Mouse (Mus musculus) gastrocnemius, adult 18-20 months (tissue): Measurements from ENCODE around the gene Cnot9. TPM values are rescaled to one million over a fixed set of nuclear protein-coding genes. Genes with fewer than 3 reads are reported as not detected.
A peak's percentile ranks its signal among the peaks of the same experiment; 100 is the strongest.
"Not testable (repeated sequence)": the region's sequence is repeated elsewhere in the genome, so short reads cannot be mapped to it uniquely, and the experiment has no call there.

Experiments
- DNase-seq: peaks from one replicate; pipeline ENCODE4 v3.0.0; 2021; ENCODE audit warnings: low spot score
- long read RNA-seq, 2 experiments: library from polyadenylated mRNA; stranded (forward); transcript quantifications; one replicate each; pipeline ENCODE4 v2.0.0; 2021
- total RNA-seq, 2 experiments: library from RNA; stranded (reverse); gene quantifications; 2 replicates each; pipeline ENCODE4 v1.2.3; 2021

Cnot9 gene
- 10 to 100 TPM; 12.1 to 13.1 TPM for total RNA-seq
- long read RNA-seq, experiment 1, transcript Cnot9-201 (8 exons, 3,268 nt): major isoform, 8 of 10 reads
- long read RNA-seq, experiment 1, partial matches to known transcripts: 1 of 10 reads
- long read RNA-seq, experiment 1, other reads (novel, unspliced or antisense): 1 of 10 reads
- long read RNA-seq, experiment 2, transcript Cnot9-201 (8 exons, 3,268 nt): major isoform, 10 of 11 reads
- long read RNA-seq, experiment 2, partial matches to known transcripts: 0 of 11 reads
- long read RNA-seq, experiment 2, other reads (novel, unspliced or antisense): 1 of 11 reads

DNA sequence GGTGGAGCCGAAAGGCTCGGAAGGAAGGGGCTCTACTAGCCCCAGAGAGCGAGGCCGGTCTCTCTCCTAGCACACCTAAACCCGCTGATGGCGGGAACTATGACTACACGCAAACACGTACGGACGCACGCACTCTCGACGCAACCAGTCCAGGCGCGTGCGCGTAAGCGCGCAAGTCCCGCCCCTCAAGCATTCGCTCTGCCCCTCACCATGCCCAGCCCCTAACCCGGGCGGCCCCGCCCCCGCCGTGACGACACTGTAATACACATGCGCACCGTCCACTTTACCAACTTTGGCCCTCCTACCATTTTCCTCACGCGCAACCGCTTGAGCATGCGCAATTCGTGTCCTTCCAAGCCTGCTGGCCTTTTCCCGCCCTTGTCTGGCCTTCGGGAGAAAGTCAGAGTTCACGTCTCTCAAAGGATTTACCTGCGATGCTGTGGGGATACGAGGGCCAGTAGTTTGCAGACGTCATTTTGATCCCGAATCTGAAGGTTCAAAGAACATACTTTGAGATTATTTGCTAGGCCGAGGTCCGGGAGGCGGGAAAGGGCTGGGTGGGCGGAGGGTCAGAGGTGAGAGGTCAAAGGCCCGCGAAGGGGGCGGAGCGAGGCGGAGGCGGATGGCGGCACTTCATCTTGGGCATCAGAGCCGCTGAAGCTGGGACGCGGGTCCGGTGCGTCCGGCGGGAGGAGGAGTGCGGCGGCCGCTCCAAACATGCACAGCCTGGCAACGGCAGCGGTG lies at the start of gene Cnot9:
Gene Cnot9, plus strand, starts transcription at position 338 of the 744 bp plus-strand sequence.
- peak; percentile 100 for DNase-seq

DNA sequence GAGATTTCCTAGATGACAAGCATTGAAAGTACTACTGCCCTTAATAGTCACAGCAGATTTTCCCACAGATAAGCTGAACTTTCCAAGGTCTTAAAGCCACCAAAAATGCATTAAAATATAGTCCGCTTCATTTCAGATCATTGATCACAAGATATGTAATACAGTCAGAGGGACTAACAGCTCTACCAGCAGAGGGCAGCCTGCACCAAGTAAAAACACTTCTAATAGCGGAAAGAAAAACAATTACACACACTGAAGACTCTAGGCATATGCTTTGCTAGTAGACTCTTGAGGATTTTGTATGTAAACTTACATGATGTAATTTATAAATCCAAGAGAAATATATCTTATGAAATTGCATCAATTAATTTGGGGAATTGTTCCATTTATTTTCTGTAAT lies 45.6 kb upstream of the Cnot9 start:
- peak; percentile 50 for DNase-seq

DNA sequence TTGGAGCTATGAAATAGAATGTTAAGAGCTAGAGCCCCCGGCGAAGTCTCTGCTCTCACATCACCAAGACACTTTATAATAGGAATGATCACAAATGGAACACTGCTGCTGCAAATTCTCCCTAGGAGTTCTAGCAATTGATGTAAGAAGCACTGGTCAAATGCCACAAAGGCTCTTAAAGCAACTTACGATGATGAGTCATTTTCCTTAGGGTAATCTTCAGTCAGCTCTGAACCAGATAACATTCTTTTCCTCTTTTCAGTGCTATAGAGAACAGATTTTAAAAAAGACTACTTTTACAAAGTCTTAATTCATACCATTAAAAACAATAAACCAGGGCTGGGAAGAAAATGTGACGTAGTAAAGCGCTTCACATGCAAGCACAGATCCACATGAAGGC lies 20.1 kb upstream of the Cnot9 start:
- DNase-seq: no peak

DNA sequence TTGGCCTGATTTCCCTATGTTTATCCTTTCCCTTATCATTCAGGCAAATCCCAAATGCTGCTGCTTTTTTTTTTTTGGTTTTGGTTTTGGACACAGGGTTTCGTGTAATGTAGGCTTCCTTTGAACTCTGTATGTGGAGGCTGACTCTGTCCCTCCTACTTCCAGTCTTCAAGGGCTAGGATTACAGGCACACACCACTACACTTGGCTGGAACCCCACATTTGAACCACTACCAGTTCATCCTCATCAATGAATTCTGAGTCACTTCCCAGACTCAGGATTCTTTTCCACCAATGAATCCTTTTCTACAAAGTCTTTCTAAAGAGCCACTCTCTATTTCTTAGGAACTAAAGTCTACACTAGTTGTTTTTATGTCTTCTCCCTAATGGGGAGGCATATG lies 4.8 kb upstream of the Cnot9 start:
- no peak for DNase-seq

DNA sequence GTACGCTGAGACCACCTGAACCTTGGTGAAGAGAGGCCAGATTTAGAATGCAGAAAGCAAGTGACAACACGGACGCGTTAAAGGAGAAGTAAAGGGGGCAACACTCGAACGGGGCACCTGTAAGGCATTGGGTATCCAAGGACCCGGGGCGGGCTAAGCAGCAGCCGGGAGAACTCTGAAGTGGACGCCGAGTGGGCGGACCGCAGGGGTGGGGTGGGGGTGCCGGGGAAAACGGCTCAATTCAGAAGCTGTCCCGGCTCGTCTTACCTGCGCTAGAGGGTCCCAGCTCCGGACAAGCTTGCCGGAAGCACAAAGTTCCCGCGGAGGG lies 501 bp upstream of the Cnot9 start:
- no peak for DNase-seq

DNA sequence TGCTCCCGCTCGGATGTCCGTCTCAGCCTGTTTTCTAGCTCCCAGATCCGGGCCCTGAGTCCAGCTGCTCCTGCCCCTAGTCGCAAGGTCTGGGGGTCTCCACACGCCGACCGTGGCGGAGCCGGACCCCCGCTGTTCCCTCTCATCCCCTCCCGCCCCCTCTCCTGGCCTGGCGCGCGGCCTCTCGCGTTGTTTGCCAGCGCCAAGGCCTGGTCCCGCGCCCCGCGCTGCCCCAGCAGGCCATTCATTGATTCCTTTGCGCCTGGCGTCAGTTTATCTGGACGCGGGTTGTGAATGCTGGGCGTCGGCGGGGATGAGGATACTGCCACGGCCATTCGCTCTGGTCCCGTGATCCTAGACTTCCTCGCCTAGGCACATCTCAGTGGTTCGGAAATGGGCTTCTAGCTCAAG lies 618 bp downstream of the Cnot9 start:
- no peak for DNase-seq

DNA sequence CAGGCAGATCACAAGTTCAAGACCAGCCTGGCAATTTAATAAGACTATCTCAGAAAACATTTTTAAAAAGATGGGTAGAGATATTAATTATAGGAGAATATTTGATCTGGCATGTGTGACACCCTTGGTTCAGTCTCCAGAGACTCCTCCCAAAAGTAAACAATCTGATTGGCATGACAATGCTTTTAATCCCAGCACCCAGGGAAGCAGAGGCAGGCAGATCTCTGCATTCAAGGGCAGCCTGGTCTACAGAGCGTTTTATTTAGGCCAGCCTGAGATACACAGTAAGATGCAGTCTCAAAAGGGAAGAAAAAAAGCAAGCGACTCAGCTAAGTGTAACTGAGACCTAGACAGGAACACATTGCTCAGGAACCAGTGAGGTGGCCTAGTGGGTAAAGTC lies 1.9 kb downstream of the Cnot9 start:
- DNase-seq: no peak

DNA sequence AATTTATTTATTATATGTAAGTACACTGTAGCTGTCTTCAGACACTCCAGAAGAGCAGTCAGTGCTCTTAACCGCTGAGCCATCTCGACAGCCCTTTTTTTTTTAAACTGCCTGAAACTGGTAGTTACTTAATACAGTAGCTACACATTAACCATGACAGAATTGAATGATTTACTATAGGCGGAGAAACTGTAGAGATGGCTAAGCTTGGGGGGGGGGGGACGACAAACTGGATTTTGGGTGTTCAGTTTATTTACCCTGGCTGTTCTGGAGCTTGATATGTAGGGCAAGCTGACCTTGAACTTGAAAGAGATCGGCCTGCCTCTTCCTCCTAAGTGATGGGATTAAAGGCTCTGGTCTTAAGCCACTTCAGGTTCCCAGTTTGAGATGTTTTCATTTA lies 5.4 kb downstream of the Cnot9 start:
- no peak for DNase-seq

DNA sequence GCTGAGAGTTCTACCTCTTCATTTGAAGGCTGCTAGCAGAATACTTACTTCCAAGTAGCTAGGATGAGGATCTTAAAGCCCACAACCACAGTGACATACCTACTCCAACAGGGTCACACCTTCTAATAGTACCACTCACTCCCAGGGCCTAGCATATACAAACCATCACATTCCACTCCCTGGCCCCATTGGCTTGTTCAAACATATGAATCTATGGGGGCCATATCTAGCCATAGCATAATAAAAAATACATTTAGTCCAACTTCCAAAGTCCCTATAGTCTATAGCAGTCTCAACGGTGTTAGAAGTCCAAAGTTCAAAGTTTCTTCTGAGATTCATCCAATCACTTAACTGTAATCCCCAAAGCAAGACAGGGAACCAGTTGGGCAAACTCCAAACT lies 7.1 kb downstream of the Cnot9 start:
- DNase-seq: not testable (repeated sequence)

DNA sequence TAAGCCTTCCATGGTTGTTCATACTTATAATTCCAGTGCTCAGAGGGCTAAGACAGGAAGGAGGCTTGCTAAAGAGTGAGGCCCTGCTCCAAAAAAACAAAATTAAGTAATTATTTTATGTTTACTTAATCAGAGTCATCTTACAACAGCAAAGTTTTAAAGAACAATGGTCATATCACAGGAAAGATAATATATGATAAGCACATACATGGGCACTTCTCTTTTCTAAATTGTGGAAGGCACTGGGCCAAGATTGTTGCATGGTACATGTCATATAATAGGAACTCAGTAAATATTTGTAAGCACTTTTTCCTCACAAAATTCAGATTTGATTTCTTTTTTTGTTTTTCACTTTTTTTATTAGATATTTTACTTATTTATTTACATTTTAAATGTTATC lies 14.0 kb downstream of the Cnot9 start:
- no peak for DNase-seq

DNA sequence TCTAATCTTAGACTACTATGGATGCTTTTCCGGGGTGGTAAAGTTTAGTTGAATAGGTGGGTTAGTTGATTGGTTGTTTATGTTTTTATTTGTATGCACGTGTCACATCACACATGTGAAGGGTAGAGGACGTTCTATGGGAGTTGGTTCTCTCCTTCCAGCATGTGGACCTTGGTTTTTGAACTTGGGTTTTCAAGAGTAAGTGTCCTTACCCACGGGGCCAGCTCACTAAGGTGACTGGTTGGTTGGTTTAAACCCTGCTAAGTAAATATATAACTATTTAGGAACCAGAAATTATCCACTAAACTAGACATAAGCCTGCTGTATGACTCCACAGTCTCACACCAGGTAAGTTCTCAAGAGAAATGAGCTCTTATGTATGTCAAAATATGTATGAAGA lies 18.9 kb downstream of the Cnot9 start:
- DNase-seq: no peak

DNA sequence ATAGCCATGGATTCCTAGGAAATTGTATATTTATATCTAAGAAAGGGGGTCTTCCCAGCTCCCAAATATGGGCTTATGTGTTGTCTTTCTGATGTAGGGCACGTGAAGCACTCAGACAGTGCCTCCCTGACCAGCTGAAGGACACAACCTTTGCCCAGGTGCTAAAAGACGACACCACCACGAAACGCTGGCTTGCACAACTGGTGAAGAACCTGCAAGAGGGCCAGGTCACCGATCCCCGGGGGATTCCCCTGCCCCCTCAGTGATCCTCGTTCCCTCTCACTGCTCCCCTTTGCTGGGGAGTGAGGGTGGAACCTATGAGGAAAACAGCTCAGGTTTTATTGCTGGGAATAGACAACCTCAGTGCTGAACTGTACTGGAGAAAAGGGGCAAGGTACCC lies 22.7 kb downstream of the Cnot9 start:
- no peak for DNase-seq

DNA sequence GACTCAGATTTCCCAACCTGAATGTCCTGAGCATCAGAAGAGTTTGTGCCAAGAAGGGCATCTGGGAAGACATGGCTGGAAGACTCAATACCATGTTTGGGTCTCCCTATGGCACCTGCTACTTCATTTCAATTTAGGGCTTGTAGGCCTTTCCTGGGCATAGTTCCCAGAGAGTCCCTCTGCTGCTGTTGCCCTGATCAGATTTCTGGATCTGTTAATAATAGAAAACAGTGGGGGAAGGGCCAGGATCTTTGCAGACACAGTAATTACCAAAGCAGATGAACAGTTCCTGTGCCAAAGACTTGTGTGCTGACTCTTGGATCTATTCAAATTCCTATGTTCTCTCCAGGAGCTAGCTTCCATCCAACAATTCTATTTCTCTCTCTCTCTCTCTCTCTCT lies 32.8 kb downstream of the Cnot9 start:
- DNase-seq: peak; percentile 90

DNA sequence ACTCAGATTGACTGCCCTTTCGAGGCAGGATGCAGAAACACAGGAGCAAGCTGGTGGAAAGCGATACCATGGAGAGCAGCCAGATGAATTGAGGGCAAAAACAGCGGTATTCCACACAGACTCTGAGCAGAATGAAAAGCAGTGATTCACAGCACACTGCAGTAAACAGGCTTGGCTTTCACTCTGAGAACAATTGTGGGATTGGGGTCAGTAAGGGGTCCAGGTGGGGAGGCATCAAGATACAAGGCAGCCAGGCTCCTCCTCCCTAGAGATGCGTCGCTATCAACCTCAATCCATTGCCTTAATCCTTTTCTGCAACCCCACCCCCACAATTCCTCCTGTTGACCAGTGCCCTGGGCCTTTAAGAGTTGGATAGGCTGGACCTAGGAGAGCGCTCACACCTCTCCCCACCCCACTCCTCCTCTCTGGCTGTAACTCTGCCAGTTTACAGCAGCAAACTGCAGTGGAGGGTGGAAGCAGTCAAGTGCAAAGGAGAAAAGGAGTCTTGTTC lies 36.6 kb downstream of the Cnot9 start, which contains the start of gene Plcd4:
Gene Plcd4, plus strand, starts transcription at position 438 of the 511 bp plus-strand sequence.
- peak; percentile 50 for DNase-seq

DNA sequence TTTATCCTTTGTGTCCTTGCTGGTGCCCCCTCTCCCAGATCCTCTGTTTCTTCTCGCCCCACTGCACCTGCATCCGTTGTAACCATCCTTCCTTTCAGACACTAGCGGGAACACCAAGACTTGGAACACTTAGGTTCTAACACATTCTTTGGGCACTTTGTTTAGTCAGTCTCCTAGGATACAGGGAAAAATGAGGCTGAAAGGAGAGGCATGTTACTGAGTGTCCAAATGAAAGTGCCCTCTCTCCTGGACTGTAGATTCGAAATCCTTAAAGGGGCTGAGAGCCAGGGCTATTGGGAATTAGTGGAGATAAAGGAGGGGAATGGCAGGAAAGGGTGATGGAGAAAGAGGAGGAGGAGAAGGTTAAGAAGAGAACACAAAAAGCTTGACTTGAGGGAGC lies 38.3 kb downstream of the Cnot9 start, which contains the start of gene Usp37:
Gene Usp37, minus strand, starts transcription at position 101 of the 400 bp plus-strand sequence.
- DNase-seq: no peak

DNA sequence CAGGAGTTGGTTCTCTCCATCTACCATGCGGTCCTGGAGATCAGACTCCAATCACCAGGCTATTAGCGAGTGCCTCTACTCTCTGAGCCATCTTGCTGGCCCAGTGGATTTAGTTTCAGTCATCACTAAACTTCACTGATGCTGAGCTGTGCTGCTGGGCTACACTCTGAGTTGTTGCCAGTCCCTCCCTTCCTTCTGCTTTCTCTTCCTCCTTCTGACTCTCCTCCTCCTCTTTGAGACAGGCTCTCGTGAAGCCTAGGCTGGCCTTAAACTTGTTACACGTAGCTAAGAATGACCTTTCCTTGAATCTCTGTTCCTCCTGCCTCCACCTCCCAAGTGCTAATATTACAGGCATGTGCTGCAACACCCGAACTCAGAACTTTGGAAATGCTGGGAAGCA lies 53.2 kb downstream of the Cnot9 start:
- no peak for DNase-seq

DNA sequence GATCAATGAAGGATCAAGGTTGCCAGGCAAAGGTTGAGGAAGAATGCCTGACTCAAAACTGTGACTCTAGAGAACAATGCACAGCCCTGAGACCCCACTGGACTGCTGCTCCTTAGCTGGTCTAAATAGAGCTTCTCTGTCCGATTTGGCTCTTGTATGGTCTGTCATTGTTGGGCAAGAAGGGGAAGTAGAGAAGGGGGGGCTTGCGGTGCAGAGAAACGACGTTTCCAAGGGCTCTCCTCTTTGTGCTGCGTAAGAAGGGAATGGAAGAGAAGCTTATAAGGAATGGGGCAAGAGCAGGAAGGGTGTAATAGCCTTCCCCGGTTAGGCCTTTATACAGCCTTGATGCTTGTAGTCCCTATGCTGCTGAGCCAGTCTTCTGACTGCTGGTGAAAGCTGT lies 60.0 kb downstream of the Cnot9 start:
- DNase-seq: no peak

DNA sequence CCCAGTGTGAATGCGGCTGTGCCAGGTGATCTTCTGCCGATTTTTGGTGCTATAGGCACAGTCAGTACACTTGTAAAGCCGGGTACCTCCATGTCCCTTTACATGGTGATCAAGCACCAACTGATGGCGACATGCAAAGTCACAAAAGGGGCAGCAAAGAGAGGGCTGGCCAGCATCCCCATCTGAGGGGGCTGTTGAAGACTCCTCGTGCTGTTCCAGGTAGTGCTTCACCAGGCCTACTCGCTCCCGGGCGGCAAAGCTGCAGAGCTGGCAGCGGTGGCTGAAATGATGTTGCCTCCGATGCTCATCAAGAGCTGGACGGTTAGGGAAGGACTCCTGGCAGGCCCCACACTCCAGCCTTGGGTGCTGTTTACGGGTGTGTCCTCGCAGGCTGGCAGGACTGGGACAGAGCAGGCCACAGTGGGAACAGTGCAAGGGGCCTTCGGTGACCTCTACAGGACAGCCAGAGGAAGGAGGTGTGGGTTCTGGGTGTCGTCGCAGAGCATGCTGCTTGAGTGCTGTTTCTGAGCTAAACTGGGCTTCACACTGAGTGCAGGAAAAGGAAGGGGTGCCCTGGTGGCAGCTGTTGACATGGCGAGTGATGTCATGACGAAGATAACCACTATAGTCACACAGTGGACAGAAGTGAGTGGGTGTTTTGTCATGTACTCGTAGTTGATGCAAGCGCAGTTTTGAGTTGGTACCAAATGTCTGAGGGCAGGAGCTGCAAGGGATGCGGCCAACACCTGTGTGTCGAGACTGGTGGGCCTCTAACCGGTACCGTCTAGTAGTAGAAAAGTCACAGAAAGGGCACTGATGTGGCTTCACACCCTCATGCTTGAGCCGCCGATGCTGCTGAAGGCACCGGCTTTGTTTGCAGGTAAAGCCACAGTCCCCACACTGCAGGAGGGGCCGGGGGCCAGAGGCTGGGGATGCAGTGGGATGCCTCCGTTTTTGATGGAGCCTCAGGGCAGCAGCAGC lies 64.2 kb downstream of the Cnot9 start:
- DNase-seq: no peak
